Mouse (Mus musculus) ES-E14 (cell line): ENCODE results near the gene Cdk5rap3. TPM values are rescaled to one million over a fixed set of nuclear protein-coding genes. Genes with fewer than 3 reads are reported as not detected.

Experiments
- DNase-seq: peaks from one replicate; pipeline ENCODE4 v3.0.0-alpha.2; 2013; ENCODE audit warnings: low read depth, low spot score
- H3K27ac ChIP-seq: 2 replicates; pipeline ENCODE4 v1.5.1; 2012; ENCODE audit warnings: low read depth, mild to moderate bottlenecking, low read length, moderate library complexity, mixed read lengths; ENCODE audit not compliant: poor library complexity, insufficient read depth, severe bottlenecking
- H3K36me3 ChIP-seq: 2 replicates; pipeline ENCODE4 v1.6.1; 2012; ENCODE audit warnings: mild to moderate bottlenecking, low read length, moderate library complexity, mixed read lengths; ENCODE audit not compliant: control insufficient read depth, poor library complexity, insufficient read depth, severe bottlenecking
- H3K4me1 ChIP-seq, 2 experiments: fragments of 150-350 bp in 1 of 2; sonication (generic) in 1 of 2; 2 replicates each; pipeline ENCODE4 v1.6.1; 2012; ENCODE audit warnings: low read length in 2 of 2, mild to moderate bottlenecking in 1 of 2, mixed read lengths in 1 of 2; ENCODE audit not compliant: control insufficient read depth in 2 of 2, insufficient read depth in 2 of 2, poor library complexity in 1 of 2
- H3K4me3 ChIP-seq, 2 experiments: fragments of 150-350 bp in 1 of 2; sonication (generic) in 1 of 2; 2 replicates each; pipeline ENCODE4 v1.5.1; 2012; ENCODE audit warnings: low read length in 2 of 2, low read depth in 1 of 2, mild to moderate bottlenecking in 1 of 2, mixed read lengths in 1 of 2; ENCODE audit not compliant: insufficient read depth in 1 of 2, poor library complexity in 1 of 2, severe bottlenecking in 1 of 2
- H3K9ac ChIP-seq: 2 replicates; pipeline ENCODE4 v1.6.1; 2012; ENCODE audit warnings: low read depth, mild to moderate bottlenecking, low read length, mixed read lengths; ENCODE audit not compliant: poor library complexity, insufficient read depth, severe bottlenecking
- H3K9me3 ChIP-seq: fragments of 150-350 bp; sonication (generic); 2 replicates; pipeline ENCODE4 v1.6.1; 2012; ENCODE audit warnings: low read depth, mild to moderate bottlenecking, low read length; ENCODE audit not compliant: control insufficient read depth, insufficient read depth
- CHD2 ChIP-seq: IDR thresholded peaks from 2 replicates; pipeline ENCODE4 v1.6.1; 2014; ENCODE audit warnings: mild to moderate bottlenecking, low read depth, low read length, inconsistent platforms
- HCFC1 ChIP-seq: IDR thresholded peaks from 2 replicates; pipeline ENCODE4 v1.6.1; 2012; ENCODE audit warnings: low read length, inconsistent platforms, borderline replicate concordance; ENCODE audit not compliant: insufficient read depth
- MAFK ChIP-seq: IDR thresholded peaks from 2 replicates; pipeline ENCODE4 v1.6.1; 2014; ENCODE audit warnings: mild to moderate bottlenecking, low read depth, low read length, inconsistent platforms; ENCODE audit not compliant: insufficient read depth
- ZC3H11A ChIP-seq: IDR thresholded peaks from 2 replicates; pipeline ENCODE4 v1.6.1; 2012; ENCODE audit warnings: low read depth, mild to moderate bottlenecking, inconsistent platforms, low read length, borderline replicate concordance
- ZNF384 ChIP-seq: IDR thresholded peaks from 2 replicates; pipeline ENCODE4 v1.6.1; 2012; ENCODE audit warnings: low read depth, low read length, inconsistent platforms
- in situ Hi-C, 2 experiments: fragments of 600-800 bp; cut with MboI; formaldehyde crosslinking; loops; one replicate each; pipeline ENCODE4 v1.15.1; 2025; ENCODE audit warnings: low sequenced_read_pairs in 2 of 2, inconsistent platforms in 1 of 2; ENCODE audit not compliant: unreplicated experiment in 2 of 2
- total RNA-seq: library from RNA; depleted of rRNA; stranded (reverse); fragments of 300-350 nt; gene quantifications from 2 replicates; pipeline ENCODE4 v1.2.3, GENCODE M21; 2012

Gene Cdk5rap3
- total RNA-seq, 1 experiment: 87.5 TPM

DNA sequence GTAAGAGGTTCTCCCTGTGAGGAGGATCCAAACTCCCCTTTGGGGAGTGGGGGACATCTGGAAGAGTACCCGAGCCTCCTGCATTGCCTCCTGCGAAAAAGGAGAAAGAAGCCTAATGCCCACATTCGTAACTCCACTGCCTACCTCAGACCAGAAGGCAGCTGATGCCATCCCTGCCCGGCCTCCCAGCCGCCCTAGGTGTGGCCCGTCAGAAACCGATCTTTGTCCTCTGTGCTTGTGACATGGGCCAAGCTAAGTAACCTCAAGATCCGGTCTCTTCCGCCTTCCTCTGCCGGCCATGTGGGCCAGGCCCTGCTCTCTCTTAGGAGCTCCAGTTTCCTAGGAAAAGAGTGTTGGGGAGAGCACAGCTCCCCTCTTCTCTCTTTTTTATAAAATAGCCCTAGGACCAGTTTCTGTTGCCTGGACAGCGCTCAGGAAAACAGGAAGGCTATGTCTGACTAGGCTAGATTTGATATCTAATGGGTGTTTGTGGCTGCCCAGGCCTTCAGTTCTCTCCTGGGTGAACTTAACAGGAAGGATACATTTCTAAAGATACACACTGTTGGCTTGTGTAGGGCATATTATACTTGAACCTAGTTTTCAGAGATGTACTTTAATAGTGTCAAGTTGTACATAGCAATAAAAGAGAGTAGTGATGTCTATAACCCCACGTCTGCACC lies 9.3 kb upstream of the Cdk5rap3 start:
- no peak for DNase-seq
- H3K36me3 ChIP-seq: no peaks in the 10 kb centered on the region
- TF ChIP-seq MAFK: no peak
- TF ChIP-seq ZNF384: no peak
- no peak for TF ChIP-seq HCFC1
- TF ChIP-seq CHD2: no peak
- TF ChIP-seq ZC3H11A: no peak
- H3K27ac ChIP-seq: no peak overlapping the region
- H3K9me3 ChIP-seq: no peaks in the 10 kb centered on the region
- peaks cover 7 to 10% of the 10 kb centered on the region in 2 experiments for H3K4me1 ChIP-seq
- 0 out of 2 replicates have a peak overlapping the region, but pooled peaks have one; percentile 15 for H3K9ac ChIP-seq
- H3K4me3 ChIP-seq: no peak overlapping the region; a peak in 1 of 4 replicates
- in situ Hi-C loops: no loop called here

GRCm38 (mm10) chr11:96924861-96925260 lies 8.6 kb upstream of the Cdk5rap3 start:
- H3K9ac ChIP-seq: no peak overlapping the region
- H3K36me3 ChIP-seq: no peaks in the 10 kb centered on the region
- H3K9me3 ChIP-seq: no peaks in the 10 kb centered on the region
- H3K4me1 ChIP-seq: peaks cover 7 to 9% of the 10 kb centered on the region in 2 experiments
- TF ChIP-seq CHD2 (no peak), ZNF384 (no peak), HCFC1 (no peak)
- no peak overlapping the region for H3K27ac ChIP-seq
- in situ Hi-C loops: no loop called here
- DNase-seq: no peak
- no peak overlapping the region for H3K4me3 ChIP-seq

- Histone ChIP-seq H3K27ac (no peak overlapping the region), H3K4me3 (no peak overlapping the region), H3K4me1 (peaks cover 0 to 4% of the 10 kb centered on the region in 2 experiments; a peak in 1 of 4 replicates), H3K9me3 (no peaks in the 10 kb centered on the region), H3K36me3 (peaks cover 5% of the 10 kb centered on the region; the same call in 1 of the 2 replicates), H3K9ac (no peak overlapping the region)
- DNase-seq: no peak
- in situ Hi-C loops: no loop called here
- TF ChIP-seq MAFK (no peak), HCFC1 (no peak), ZNF384 (no peak), ZC3H11A (no peak), CHD2 (no peak)
These were observed 2.7 kb upstream of the Cdk5rap3 start for GRCm38 (mm10) chr11:96919003-96919402.

GRCm38 (mm10) chr11:96917415-96917814 lies 1.1 kb upstream of the Cdk5rap3 start:
- H3K27ac ChIP-seq: no peak overlapping the region
- no peak overlapping the region for H3K4me3 ChIP-seq
- in situ Hi-C loops: no loop called here

DNA sequence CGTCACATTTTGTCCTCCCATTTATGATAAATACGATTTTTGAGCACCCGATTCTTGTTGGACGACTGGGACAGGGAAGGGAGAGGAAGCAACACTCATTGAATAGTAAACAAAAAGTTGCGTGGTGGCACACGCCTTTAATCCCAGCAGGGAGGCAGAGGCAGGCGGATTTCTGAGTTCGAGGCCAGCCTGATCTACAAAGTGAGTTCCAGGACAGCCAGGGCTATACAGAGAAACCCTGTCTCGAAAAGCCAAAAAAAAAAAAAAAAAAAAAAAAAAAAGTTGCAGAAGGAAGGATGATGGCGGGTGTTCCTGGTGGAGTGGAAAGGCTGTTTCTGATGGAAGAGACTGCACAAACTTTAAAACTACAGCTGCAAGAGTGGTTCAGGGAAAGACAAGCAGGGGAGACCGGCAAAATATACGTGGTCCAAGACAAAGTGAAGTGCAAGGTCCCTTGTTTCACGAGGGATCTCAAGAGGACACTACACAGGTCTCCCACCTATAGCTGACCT lies 645 bp upstream of the Cdk5rap3 start:
- no peaks in the 10 kb centered on the region for H3K9me3 ChIP-seq
- peak overlapping the region; percentile 44; the same call in 1 of the 2 replicates for H3K9ac ChIP-seq
- H3K4me1 ChIP-seq: peaks cover 0 to 4% of the 10 kb centered on the region in 2 experiments; a peak in 1 of 4 replicates
- DNase-seq: no peak
- H3K27ac ChIP-seq: no peak overlapping the region
- TF ChIP-seq MAFK (no peak), ZNF384 (peak; percentile 79), CHD2 (no peak), HCFC1 (no peak), ZC3H11A (no peak)
- H3K36me3 ChIP-seq: peaks cover 11% of the 10 kb centered on the region; the same call in 1 of the 2 replicates
- peak overlapping the region; percentile 18 to 37; a peak in 3 of 4 replicates for H3K4me3 ChIP-seq
- in situ Hi-C loops: no loop called here

More at GRCm38 (mm10) chr11:96917415-96917814, 1.1 kb upstream of the Cdk5rap3 start:
- no peaks in the 10 kb centered on the region for H3K9me3 ChIP-seq
- no peak for DNase-seq
- no peak overlapping the region for H3K9ac ChIP-seq
- TF ChIP-seq HCFC1: no peak
- H3K36me3 ChIP-seq: peaks cover 7% of the 10 kb centered on the region; the same call in 1 of the 2 replicates
- peaks cover 0 to 4% of the 10 kb centered on the region in 2 experiments; a peak in 1 of 4 replicates for H3K4me1 ChIP-seq
